Mouse (Mus musculus) myocyte (in vitro differentiated cells): Measurements from ENCODE around the gene Pappa2. TPM values are rescaled to one million over a fixed set of nuclear protein-coding genes. Genes with fewer than 3 reads are reported as not detected.

ENCODE experiments used
- H3K27me3 ChIP-seq: one replicate; pipeline ENCODE4 v1.6.1; 2011; ENCODE audit not compliant: control insufficient read depth, insufficient read depth, insufficient read length
- H3K36me3 ChIP-seq: one replicate; pipeline ENCODE4 v1.6.1; 2011; ENCODE audit not compliant: control insufficient read depth, insufficient read depth
- H3K4me2 ChIP-seq: one replicate; pipeline ENCODE4 v1.6.1; 2011; ENCODE audit warnings: low read depth, control low read depth
- H3K4me3 ChIP-seq: one replicate; pipeline ENCODE4 v1.5.1; 2011; ENCODE audit warnings: mild to moderate bottlenecking, control low read depth, moderate library complexity
- H3K79me2 ChIP-seq: one replicate; pipeline ENCODE4 v1.6.1; 2011; ENCODE audit not compliant: control insufficient read depth, insufficient read depth
- H3ac ChIP-seq: one replicate; pipeline ENCODE4 v1.6.1; 2011; ENCODE audit not compliant: control insufficient read depth, insufficient read length
- CEBPB ChIP-seq: IDR thresholded peaks from 2 replicates; pipeline ENCODE4 v1.6.1; 2011; ENCODE audit warnings: mild to moderate bottlenecking, moderate library complexity; ENCODE audit not compliant: poor library complexity, insufficient read depth, severe bottlenecking
- E2F4 ChIP-seq: IDR thresholded peaks from one replicate; pipeline ENCODE4 v1.6.1; 2011; ENCODE audit warnings: mild to moderate bottlenecking, control low read depth, moderate library complexity; ENCODE audit not compliant: insufficient read depth
- MAX ChIP-seq: IDR thresholded peaks from one replicate; pipeline ENCODE4 v1.6.1; 2011; ENCODE audit warnings: low read depth, mild to moderate bottlenecking, control low read depth
- MYOD1 ChIP-seq, 3 experiments: IDR thresholded peaks; one replicate each; pipeline ENCODE4 v1.6.1; 2011; ENCODE audit warnings: control low read depth in 2 of 3, low read depth in 2 of 3, mild to moderate bottlenecking in 2 of 3, moderate library complexity in 1 of 3; ENCODE audit not compliant: insufficient read length in 2 of 3, control insufficient read depth in 1 of 3
- MYOG ChIP-seq, 3 experiments: IDR thresholded peaks; one replicate each; pipeline ENCODE4 v1.6.1; 2011; ENCODE audit warnings: control low read depth in 2 of 3, low read depth in 2 of 3, mild to moderate bottlenecking in 2 of 3; ENCODE audit not compliant: insufficient read length in 2 of 3, control insufficient read depth in 1 of 3, insufficient read depth in 1 of 3
- POLR2A ChIP-seq: IDR thresholded peaks from one replicate; pipeline ENCODE4 v1.6.1; 2011; ENCODE audit warnings: low read depth, mild to moderate bottlenecking, control low read depth, moderate library complexity; ENCODE audit not compliant: insufficient read length
- POLR2AphosphoS2 ChIP-seq: IDR thresholded peaks from one replicate; pipeline ENCODE4 v1.6.1; 2011; ENCODE audit warnings: low read depth, control low read depth; ENCODE audit not compliant: insufficient read length
- REST ChIP-seq: IDR thresholded peaks from one replicate; pipeline ENCODE4 v1.6.1; 2011; ENCODE audit warnings: mild to moderate bottlenecking, control low read depth, moderate library complexity; ENCODE audit not compliant: insufficient read depth, insufficient read length
- SRF ChIP-seq: IDR thresholded peaks from one replicate; pipeline ENCODE4 v1.6.1; 2011; ENCODE audit warnings: low read depth; ENCODE audit not compliant: control insufficient read depth, insufficient read length
- TCF12 ChIP-seq: IDR thresholded peaks from one replicate; pipeline ENCODE4 v1.6.1; 2011; ENCODE audit warnings: mild to moderate bottlenecking, control low read depth; ENCODE audit not compliant: poor library complexity, insufficient read depth, severe bottlenecking
- TCF3 ChIP-seq: IDR thresholded peaks from one replicate; pipeline ENCODE4 v1.6.1; 2011; ENCODE audit warnings: low read depth, control low read depth; ENCODE audit not compliant: insufficient read length
- USF1 ChIP-seq: IDR thresholded peaks from one replicate; pipeline ENCODE4 v1.6.1; 2011; ENCODE audit warnings: low read depth, mild to moderate bottlenecking, control low read depth, moderate library complexity
- polyA plus RNA-seq: library from polyadenylated mRNA; unstranded; fragments of >200 nt; fragmentation: generic; extraction: Trizol; gene quantifications from one replicate; pipeline ENCODE4 v1.2.1, GENCODE M21; 2012; ENCODE audit warnings: missing spikeins

The Pappa2 gene
- polyA plus RNA-seq, 1 experiment = 0.97 TPM

DNA sequence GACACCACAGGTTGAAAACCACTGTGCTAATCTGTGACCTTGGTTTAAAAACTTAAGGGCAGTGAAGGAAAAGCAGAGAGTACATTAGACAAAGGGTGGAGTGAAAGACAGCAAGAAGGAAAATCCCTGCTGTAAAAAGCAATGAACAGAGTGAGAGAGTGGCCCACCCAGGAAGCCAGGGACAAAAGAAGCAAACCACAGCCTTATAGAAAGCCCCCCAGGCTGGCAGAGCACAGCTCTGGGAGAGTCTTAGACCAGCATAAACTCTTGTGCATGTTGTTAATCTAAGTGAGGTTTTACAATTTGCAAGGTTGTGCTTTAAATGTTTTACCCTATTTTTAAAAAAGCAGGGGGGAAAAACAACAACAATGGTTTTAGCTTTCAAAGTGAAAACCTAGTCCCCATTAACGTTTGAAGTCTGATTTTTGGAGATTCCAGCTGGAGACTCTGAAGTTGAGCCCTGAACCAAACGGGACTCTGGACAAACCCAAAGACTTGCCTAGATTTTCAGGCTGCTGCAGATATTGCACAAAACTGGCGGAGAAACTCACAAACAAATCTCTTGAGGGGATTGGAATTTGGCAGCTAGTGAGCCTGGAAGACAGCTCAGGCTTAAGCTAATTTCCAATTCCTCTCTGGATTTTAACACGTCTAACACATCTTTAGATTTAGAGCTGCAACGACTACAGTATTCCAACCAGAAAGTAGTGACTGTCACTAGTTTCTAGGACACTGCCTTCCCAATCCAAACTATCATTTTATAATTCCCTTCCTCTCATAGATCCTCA is 241.0 kb downstream of the Pappa2 start:
- no peak overlapping the region for H3ac ChIP-seq
- no peaks in the 10 kb centered on the region for H3K79me2 ChIP-seq
- H3K27me3 ChIP-seq = no peaks in the 10 kb centered on the region
- H3K36me3 ChIP-seq = no peaks in the 10 kb centered on the region
- TF ChIP-seq USF1 (no peak), TCF3 (no peak), MYOD1 (IDR thresholded peaks at IDR 0.05; ENCODE audit: control insufficient read depth in 1 of 3, insufficient read length in 2 of 3, low read depth in 2 of 3) (no peak), CEBPB (no peak), POLR2A (no peak), E2F4 (no peak), TCF12 (no peak), POLR2AphosphoS2 (no peak), SRF (no peak), REST (no peak)
- no peak overlapping the region for H3K4me3 ChIP-seq
- H3K4me2 ChIP-seq = no peak overlapping the region

GRCm38 (mm10) chr1:158732868-158733496 is 247.3 kb downstream of the Pappa2 start:
- Histone ChIP-seq H3ac (no peak overlapping the region), H3K36me3 (no peaks in the 10 kb centered on the region), H3K4me3 (no peak overlapping the region), H3K79me2 (no peaks in the 10 kb centered on the region), H3K27me3 (no peaks in the 10 kb centered on the region), H3K4me2 (peak overlapping the region; percentile 60)
- TF ChIP-seq REST (no peak), TCF12 (peak; percentile 93), MAX (peak; percentile 65), TCF3 (peak; percentile 85), MYOD1 (IDR thresholded peaks at IDR 0.05; ENCODE audit: control insufficient read depth in 1 of 3, insufficient read length in 2 of 3, low read depth in 2 of 3) (peak; percentile 47 to 94 (median 92)), POLR2AphosphoS2 (no peak), USF1 (peak; percentile 57), CEBPB (peak; percentile 58; the same call in 1 of the 2 replicates), MYOG (IDR thresholded peaks at IDR 0.05; ENCODE audit: control insufficient read depth in 1 of 3, insufficient read depth in 1 of 3, insufficient read length in 2 of 3, low read depth in 2 of 3) (peak; percentile 86 to 98 (median 87))

DNA sequence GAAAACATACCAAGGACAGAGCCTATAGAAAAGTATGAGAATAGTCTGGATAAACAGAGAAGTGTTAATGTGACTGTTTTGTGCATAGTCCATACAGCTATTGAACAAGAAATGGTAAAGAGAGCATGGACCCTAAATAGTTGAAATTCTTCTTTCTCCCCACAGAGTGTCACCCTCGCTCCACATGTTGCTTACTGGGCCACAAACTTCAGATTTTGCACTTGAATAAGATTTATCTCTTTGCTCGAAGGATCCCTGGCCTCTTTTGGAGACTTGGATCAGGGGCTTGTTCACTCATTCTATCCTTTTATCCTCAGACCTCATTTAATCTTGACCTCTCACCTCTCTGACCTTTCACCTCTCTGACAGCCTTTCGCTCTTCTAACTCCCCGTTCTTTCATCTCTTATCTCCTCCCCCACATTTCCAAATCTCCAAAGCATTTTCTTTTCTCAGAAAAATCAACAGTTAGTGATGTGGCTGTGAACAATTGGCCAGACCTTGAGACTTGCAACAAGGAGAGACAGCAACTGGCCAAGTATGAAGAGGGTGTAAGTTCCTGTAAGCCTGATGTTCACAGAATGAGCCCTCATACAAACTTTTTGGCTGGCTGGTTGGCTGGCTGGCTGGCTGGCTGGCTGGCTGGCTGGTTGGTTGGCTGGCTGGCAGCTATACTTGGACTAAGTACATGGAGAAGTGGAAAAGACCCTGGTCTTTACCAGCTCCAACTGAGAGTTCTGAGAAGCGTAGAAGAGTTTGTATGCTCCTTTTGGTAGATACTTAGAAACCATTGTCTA is 266.8 kb downstream of the Pappa2 start:
- no peaks in the 10 kb centered on the region for H3K27me3 ChIP-seq
- no peaks in the 10 kb centered on the region for H3K79me2 ChIP-seq
- no peak overlapping the region for H3K4me3 ChIP-seq
- H3K36me3 ChIP-seq = no peaks in the 10 kb centered on the region
- H3ac ChIP-seq = no peak overlapping the region
- H3K4me2 ChIP-seq = no peak overlapping the region
- TF ChIP-seq E2F4 (no peak), TCF3 (no peak)

DNA sequence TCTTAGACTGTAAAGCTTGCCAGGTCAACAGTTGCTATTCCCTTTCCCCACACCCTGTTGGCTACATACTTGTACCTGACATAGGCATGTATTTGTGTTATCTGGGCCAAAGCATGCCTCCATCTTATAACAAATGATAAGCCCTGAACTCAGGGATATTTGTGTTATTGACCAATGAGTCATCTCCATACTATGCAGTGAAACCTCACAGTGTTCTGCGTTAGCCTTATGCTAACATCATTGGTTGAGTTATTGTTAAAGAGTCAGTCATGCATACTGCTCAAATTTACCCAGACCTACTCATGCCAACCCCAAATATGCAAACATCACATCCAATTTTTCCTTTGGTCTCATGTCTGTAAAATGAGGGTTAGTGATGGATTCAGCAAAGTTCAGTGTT is 279.0 kb downstream of the Pappa2 start:
- no peak overlapping the region for H3ac ChIP-seq
- H3K79me2 ChIP-seq = no peaks in the 10 kb centered on the region
- TF ChIP-seq USF1 = no peak
- TF ChIP-seq POLR2A = no peak
- TF ChIP-seq MAX = no peak
- TF ChIP-seq MYOG (IDR thresholded peaks at IDR 0.05; ENCODE audit: control insufficient read depth in 1 of 3, insufficient read depth in 1 of 3, insufficient read length in 2 of 3, low read depth in 2 of 3) = no peak
- TF ChIP-seq TCF3 = no peak
- TF ChIP-seq CEBPB = no peak
- no peak for TF ChIP-seq POLR2AphosphoS2
- TF ChIP-seq E2F4 = no peak
- TF ChIP-seq MYOD1 (IDR thresholded peaks at IDR 0.05; ENCODE audit: control insufficient read depth in 1 of 3, insufficient read length in 2 of 3, low read depth in 2 of 3) = no peak
- no peak overlapping the region for H3K4me2 ChIP-seq
- no peak overlapping the region for H3K4me3 ChIP-seq
- no peaks in the 10 kb centered on the region for H3K36me3 ChIP-seq
- H3K27me3 ChIP-seq = no peaks in the 10 kb centered on the region

DNA sequence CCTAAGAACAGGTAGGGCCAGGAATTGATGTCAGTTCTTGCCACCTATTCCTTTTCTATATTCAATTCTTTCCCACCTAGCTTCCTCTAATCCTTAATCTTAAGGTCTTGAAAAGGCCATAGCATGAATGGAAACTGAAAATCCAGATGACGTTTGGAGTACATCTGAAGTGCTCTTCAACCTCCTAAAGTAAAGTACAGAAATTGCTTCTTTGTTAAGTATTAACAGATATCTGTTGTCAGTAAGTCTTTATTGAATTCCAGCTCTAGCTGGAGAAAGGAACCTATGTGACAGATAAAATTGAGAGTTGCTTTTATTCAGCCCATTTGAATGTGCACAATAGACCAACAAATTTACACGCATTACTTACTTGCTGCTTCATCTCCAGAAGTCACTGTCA is 280.1 kb downstream of the Pappa2 start:
- Histone ChIP-seq H3K4me2 (no peak overlapping the region), H3ac (no peak overlapping the region), H3K27me3 (no peaks in the 10 kb centered on the region), H3K36me3 (no peaks in the 10 kb centered on the region), H3K4me3 (no peak overlapping the region), H3K79me2 (no peaks in the 10 kb centered on the region)
- TF ChIP-seq REST (no peak), E2F4 (no peak), SRF (no peak), TCF3 (no peak), POLR2A (no peak), MAX (no peak), POLR2AphosphoS2 (no peak), USF1 (no peak), CEBPB (no peak), MYOD1 (IDR thresholded peaks at IDR 0.05; ENCODE audit: control insufficient read depth in 1 of 3, insufficient read length in 2 of 3, low read depth in 2 of 3) (no peak), TCF12 (no peak), MYOG (IDR thresholded peaks at IDR 0.05; ENCODE audit: control insufficient read depth in 1 of 3, insufficient read depth in 1 of 3, insufficient read length in 2 of 3, low read depth in 2 of 3) (no peak)
